Mouse (Mus musculus): ENCODE results near the gene Plekha7.

The Plekha7 gene

GRCm38 (mm10) chr7:116307871-116308631, at the start of gene Plekha7:
Plekha7 (minus strand) TSS chr7:116308376.
- in situ Hi-C loops (cut with MboI, MseI) = loop anchor here (5.0 kb wide), 1 partner anchor 46 kb away; no protein-coding TSS in a partner anchor

- in situ Hi-C loops (cut with MboI, MseI) = loop anchor here (25.0 kb wide), 1 partner anchor 1776 kb away; the partner anchor contains the start of gene Rps15a
Measured at GRCm38 (mm10) chr7:116336226-116336625, 28.1 kb upstream of the Plekha7 start.

DNA sequence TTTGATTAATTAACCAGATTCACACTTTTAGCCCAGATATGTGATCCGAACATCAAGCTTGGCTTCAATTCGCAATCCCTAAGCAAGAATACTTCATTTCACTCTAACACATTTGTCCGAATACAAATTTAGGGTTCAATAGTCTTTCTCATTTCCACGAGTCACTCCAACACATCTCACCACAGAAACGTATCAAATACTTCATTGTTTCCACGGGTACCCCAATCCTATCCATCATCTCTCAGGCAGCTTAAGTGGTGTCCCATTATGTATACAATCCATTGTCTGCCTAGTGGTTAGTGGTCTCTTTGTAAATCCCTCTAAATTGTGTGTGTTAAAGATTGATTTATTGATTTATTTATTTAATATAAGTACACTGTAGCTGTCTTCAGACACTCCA, 27.0 kb upstream of the Plekha7 start:
- in situ Hi-C loops (cut with MboI, MseI) = loop anchor here (25.0 kb wide), 1 partner anchor 1777 kb away; the partner anchor contains the start of gene Rps15a

- in situ Hi-C loops (cut with MboI, MseI) = loop anchor here (25.0 kb wide), 1 partner anchor 1778 kb away; the partner anchor contains the start of gene Rps15a
Measured at GRCm38 (mm10) chr7:116334669-116335038, 26.5 kb upstream of the Plekha7 start.

DNA sequence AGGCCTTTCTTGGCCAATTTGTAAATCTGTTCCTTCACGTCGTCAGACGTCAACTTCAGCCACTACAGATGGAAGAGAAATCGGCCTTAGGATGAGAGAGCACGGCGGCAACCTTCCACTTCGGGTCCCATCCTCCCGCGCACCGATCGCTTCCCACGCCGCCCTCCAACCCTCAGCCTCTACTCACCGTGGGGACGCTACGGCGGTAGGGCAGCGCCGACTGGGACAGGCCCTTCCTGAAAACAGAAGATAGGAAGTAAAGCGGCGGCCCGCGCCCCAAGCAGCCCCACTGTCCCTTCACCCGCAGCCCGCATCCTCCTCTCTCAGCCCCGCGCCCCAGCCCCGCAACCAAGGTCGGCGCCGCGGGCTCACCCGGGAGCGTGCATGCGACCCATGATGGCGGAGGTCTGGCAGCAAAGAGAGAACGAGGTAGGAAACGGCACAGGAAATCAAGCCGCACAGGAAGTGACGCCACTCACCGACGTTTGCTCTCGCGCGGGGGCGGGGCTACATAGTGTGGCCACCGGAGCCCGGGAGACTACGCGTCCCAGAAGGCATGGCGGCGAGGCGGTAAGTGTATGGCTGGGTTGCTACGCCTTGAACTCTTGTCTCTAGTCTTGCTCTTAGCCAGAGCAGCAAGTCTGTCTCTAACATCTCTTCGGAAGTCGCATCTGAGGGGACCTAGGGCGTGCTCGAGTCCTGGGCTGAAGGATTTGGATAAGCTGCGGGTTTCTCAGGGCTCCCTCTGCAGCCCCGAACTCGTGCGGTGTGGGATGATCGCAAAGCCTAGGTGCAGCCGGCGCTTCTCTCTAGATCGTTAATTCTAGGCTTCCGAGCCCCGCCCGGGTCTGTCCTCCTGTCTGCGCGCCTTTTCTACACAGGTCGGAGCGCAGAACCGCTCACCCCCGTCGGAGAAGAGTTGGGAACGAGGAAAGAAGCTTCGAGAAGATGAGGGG, 25.8 kb upstream of the Plekha7 start, which contains the start of gene Rps13:
Gene Rps13 (minus strand): TSS at position 483 of the 956 bp plus-strand sequence.
- in situ Hi-C loops (cut with MboI, MseI) = loop anchor here (25.0 kb wide), 1 partner anchor 1778 kb away; the partner anchor contains the start of gene Rps15a

DNA sequence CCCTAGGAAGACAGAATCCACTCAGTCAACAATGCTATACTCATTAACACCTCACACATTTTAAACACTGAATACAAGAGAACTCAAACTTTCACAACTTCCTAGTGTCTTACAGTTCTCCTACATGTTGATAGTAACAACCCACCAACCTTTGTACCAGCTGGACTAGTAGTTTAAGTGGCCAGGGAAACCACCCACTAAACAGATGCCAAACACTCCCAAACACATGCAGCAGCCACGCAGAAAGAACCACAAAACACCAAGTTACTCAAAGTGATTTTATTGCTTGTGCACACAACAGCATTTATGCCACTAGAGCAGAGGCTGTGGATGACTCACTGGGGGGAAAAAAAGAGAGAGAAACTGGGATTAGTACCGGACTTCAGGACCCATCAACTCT, 23.1 kb upstream of the Plekha7 start:
- in situ Hi-C loops (cut with MboI, MseI) = loop anchor here (25.0 kb wide), 1 partner anchor 1781 kb away; the partner anchor contains the start of gene Rps15a

- in situ Hi-C loops (cut with MboI, MseI) = loop anchor here (25.0 kb wide), 1 partner anchor 1782 kb away; the partner anchor contains the start of gene Rps15a
Measured at GRCm38 (mm10) chr7:116329858-116330257, 21.7 kb upstream of the Plekha7 start.

GRCm38 (mm10) chr7:116328777-116329176, 20.6 kb upstream of the Plekha7 start:
- in situ Hi-C loops (cut with MboI, MseI) = loop anchor here (25.0 kb wide), 1 partner anchor 1784 kb away; the partner anchor contains the start of gene Rps15a

- in situ Hi-C loops (cut with MboI, MseI) = loop anchor here (25.0 kb wide), 1 partner anchor 1784 kb away; the partner anchor contains the start of gene Rps15a
Measured at GRCm38 (mm10) chr7:116327901-116328300, 19.7 kb upstream of the Plekha7 start.

DNA sequence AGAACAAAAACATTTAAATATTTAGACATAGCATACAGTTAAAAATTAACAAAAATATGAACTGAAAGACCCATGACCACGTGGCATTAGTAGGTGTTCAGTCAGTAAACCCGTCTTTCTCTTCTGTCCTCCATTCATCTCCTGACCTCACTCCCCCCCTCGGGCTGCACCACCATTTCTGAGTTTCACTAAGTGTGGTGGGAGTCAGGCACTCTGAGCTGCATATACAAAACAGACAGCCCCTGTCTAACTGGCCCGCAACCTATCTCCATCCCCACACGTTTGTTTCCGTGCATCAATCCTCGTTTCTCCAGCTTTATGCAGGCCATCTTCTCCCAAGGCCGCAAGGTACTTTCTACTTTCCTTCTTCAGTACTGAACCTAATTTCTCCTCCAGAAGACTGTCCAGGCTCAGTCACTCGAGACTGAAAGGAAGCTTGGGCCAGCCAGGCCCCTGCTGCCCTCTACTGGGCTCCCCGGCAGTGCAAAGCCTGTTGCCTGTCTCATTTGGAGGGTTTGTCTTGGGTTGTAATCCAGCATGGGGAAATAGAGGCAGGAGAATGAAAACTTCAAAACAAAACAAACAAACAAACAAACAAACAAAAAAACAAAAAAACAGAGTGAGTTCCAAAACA, 15.3 kb upstream of the Plekha7 start:
- in situ Hi-C loops (cut with MboI, MseI) = no loop called here

DNA sequence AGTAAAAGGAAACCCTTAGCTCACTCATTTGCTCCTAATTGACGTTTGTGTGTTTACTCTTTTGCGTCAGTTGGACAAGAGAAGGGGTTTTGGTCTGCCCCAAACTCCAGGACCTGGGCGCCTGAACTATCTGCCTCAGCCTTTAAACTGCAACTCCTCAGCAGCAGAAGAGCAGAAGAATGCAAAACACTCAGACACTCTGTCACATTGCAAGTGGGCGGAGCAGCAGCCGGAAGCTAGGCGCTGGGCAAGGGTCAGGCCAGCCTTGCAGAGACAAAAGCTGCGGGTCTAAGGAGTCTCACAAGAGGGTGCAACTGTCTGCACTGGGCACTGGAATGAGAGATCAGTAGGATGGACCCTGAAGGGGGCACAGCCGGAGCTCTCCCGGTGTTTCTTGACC, 1.3 kb upstream of the Plekha7 start:
- in situ Hi-C loops (cut with MboI, MseI) = loop anchor here (5.0 kb wide), 1 partner anchor 47 kb away; no protein-coding TSS in a partner anchor

DNA sequence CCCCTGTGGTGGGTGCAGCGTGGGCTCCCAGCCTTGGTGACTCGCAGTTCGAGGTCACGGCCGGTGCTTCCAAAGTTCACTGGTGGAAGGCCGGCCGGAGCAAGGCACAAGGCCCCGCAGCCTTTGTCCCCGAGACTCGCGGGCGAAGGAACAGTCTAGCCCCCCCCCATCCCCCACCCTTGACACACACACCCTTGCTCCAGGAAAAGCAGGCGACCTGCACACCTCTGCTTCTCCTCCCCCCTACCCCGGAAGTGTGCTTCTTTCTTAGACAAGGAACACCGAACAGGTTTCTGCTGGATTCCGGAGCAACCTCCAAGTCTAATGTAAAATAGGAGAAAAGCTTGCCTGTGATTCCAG, 436 bp upstream of the Plekha7 start:
- in situ Hi-C loops (cut with MboI, MseI) = loop anchor here (5.0 kb wide), 1 partner anchor 46 kb away; no protein-coding TSS in a partner anchor

- in situ Hi-C loops (cut with MboI, MseI) = loop anchor here (5.0 kb wide), 1 partner anchor 45 kb away; no protein-coding TSS in a partner anchor
Measured at GRCm38 (mm10) chr7:116307099-116307870, 891 bp downstream of the Plekha7 start.

DNA sequence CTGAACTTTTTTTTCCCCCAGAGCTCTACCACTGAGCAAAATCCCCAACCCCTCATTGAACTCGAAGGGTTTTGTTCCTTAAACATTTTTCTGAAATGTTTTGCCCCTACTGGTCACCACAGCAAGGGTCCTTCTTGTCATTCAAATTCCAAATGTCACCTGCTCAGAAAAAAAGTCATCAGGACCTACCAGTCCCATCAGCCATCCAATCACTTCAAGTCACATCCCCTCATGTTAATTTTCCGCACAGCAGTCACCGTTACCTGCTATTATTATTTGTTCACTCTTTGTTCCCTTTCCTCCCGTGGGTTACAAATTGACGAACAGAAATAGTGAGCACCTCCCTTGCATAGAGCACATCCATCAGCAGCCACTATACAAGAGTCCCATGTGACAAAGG, 1.6 kb downstream of the Plekha7 start:
- in situ Hi-C loops (cut with MboI, MseI) = loop anchor here (5.0 kb wide), 1 partner anchor 44 kb away; no protein-coding TSS in a partner anchor

DNA sequence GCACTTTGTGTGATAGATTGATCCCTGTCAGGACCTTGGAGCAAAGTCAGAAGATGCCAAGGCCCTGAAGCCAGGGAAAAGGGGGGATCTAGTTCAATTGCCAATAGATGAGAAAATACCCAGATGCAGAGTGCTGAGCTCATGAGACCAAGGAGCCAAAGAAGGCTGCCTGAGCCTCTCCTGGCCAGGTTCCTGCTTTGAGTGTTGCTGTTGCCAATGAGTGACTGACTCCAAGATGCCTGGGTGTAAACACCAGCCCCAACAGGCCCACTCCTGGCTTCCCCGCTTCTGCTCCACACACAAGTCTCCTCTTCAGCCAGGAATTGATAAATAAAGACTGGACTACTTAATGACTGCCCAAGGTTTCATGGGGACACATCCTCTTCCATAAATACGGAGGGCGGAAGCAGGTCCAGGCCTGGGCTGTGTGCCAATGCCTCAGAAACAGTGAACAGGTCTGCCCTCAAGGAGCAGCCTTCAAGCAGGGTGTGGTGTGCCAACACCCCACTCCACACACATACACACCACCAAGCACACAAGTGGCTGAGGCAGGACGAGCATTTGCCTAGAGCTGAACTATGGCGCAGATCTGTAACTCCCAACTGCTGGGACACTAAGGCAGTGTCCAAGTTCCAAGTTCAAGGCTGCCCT, 6.4 kb downstream of the Plekha7 start:
- in situ Hi-C loops (cut with MboI, MseI) = no loop called here

DNA sequence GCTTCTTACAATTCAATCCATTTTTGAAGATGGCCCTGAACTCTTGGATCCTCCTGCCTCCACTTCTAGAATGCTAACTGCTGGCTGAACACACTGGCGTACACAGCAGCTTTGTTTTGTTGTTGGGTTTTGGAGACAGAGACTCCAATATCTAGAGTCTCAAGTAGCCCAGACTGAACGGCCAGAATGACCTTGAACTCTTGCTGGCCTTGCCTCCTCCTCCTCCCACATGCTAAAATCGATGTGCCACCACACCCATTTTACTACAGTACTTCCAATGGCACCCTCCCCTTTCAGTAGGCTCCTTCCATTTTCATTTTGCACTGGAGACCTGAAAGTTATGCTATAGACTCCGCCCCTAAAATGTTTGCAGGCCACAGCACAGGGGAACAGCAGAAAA, 7.0 kb downstream of the Plekha7 start:
- in situ Hi-C loops (cut with MboI, MseI) = no loop called here

DNA sequence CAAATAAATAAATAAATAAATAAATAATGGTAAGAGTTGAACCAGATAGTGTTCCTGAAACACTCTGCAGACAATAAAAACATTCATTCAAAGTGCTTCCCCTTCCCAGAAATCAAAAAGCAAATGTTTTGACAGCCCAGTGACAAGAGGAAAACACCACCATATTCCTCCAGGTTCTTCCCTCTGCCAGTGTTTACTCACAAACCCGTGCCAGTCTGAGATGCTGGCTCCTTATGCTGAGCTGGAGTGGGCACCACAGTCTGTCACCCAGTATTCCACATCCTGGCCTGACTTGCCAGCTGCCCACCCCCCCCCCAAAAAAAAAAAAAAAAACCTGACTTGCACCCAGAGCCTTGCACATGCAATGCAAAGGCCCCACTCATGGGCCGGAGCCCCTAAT, 9.3 kb downstream of the Plekha7 start:
- in situ Hi-C loops (cut with MboI, MseI) = no loop called here

GRCm38 (mm10) chr7:116298389-116298788, 9.8 kb downstream of the Plekha7 start:
- in situ Hi-C loops (cut with MboI, MseI) = no loop called here

GRCm38 (mm10) chr7:116294961-116295360, 13.2 kb downstream of the Plekha7 start:
- in situ Hi-C loops (cut with MboI, MseI) = no loop called here

DNA sequence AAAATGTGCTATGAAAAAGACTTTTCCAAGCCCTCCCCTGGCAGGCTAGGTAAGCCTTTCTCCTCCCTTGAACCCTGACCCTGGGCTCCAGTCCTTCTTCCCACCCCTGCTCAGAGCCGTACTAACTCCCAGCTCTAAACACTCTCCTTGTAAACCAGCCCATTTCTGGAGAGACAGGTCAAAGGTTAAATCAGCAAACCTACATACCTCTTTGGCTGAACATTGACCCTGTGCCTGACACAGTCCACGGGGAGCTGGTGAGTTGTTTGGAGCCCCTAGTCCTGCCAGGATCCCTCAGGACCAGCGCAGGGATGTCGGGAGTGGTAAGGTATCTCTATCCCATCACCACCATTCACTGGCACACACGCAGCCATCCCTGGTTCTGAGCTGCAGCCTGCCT, 15.8 kb downstream of the Plekha7 start:
- in situ Hi-C loops (cut with MboI, MseI) = no loop called here

Measured in regulatory T cell (primary cell).